Mouse (Mus musculus): ENCODE measurements around the gene Npm1.

DNA sequence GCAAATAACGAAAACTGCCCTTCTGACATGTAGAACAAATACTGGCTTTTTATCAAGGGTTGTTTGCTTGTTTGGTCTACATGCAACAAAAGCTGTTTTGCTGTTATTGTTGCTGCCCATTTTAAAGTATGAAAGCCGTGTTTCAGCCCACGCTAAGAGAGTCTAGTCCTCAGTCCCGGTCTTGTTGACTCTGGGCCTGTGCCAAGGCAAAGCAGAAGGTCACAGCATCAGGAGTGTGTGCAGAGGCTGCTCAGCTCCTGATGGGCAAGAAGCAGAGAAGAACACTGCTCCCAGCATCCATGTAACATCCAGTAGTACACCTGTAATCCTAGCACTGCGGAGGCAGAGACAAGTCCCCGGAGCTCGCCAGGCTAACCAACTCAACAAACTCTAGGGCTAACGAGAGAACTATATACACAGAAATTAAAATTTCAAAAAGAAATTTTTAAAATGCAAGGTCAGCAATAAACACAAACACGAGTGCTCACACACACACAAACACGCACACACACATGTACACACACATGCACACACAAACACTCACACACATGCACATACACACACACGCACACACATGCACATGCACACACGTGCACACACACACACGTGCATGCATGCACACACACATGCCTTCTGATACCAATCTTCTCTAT lies 59.6 kb downstream of the Npm1 start:
- no peak for TF ChIP-seq CTCF (conservative IDR thresholded peaks at IDR 0.05; ENCODE audit: low read length)
- TF ChIP-seq POU5F1 (IDR thresholded peaks at IDR 0.05; ENCODE audit: borderline replicate concordance, low read length), result no peak
